Mouse (Mus musculus) heart, embryonic 14.5 days (tissue): ENCODE data around the gene Mgll. TPM values are rescaled to one million over a fixed set of nuclear protein-coding genes. Genes with fewer than 3 reads are reported as not detected.

Source experiments
- ATAC-seq: fragments of 200-750 bp; cut with Nextera tagmentation; 2 replicates; pipeline ENCODE4 v1.8.0; 2017; ENCODE audit warnings: low read depth, moderate TSS enrichment; ENCODE audit not compliant: insufficient number of reproducible peaks, insufficient read depth, low FRiP score
- H3K27ac ChIP-seq, 2 experiments: fragments of 200-500 bp in 1 of 2; fragments of 300-500 bp in 1 of 2; sonication (generic) in 1 of 2; replicated peaks in 1 of 2; 2 replicates each; pipeline ENCODE4 v1.5.1; 2012 to 2014; ENCODE audit warnings: low read depth in 2 of 2, low read length in 2 of 2, control low read depth in 1 of 2, mild to moderate bottlenecking in 1 of 2, mixed read lengths in 1 of 2; ENCODE audit not compliant: control insufficient read depth in 1 of 2, insufficient read depth in 1 of 2
- H3K27me3 ChIP-seq: fragments of 300-500 bp; sonication (generic); 2 replicates; pipeline ENCODE4 v1.6.1; 2014; ENCODE audit warnings: mild to moderate bottlenecking, low read length, control low read depth; ENCODE audit not compliant: control insufficient read depth, insufficient read depth
- H3K36me3 ChIP-seq: fragments of 300-500 bp; sonication (generic); 2 replicates; pipeline ENCODE4 v1.6.1; 2014; ENCODE audit warnings: mild to moderate bottlenecking, control low read depth, low read length, mixed read lengths; ENCODE audit not compliant: control insufficient read depth, insufficient read depth
- H3K4me1 ChIP-seq, 2 experiments: fragments of 200-500 bp in 1 of 2; fragments of 300-500 bp in 1 of 2; sonication (generic) in 1 of 2; 2 replicates each; pipeline ENCODE4 v1.6.1; 2012 to 2014; ENCODE audit warnings: low read length in 2 of 2, control low read depth in 1 of 2, mixed read lengths in 1 of 2; ENCODE audit not compliant: control insufficient read depth in 2 of 2, insufficient read depth in 2 of 2
- H3K4me2 ChIP-seq: fragments of 300-500 bp; sonication (generic); 2 replicates; pipeline ENCODE4 v1.6.1; 2014; ENCODE audit warnings: mild to moderate bottlenecking, low read length
- H3K4me3 ChIP-seq, 2 experiments: fragments of 200-500 bp in 1 of 2; fragments of 300-500 bp in 1 of 2; sonication (generic) in 1 of 2; 2 replicates each; pipeline ENCODE4 v1.5.1; 2012 to 2014; ENCODE audit warnings: low read length in 2 of 2, mild to moderate bottlenecking in 2 of 2, control low read depth in 1 of 2, low read depth in 1 of 2, moderate library complexity in 1 of 2; ENCODE audit not compliant: control insufficient read depth in 1 of 2, insufficient read depth in 1 of 2
- H3K9ac ChIP-seq: fragments of 300-500 bp; sonication (generic); 2 replicates; pipeline ENCODE4 v1.6.1; 2014; ENCODE audit warnings: mild to moderate bottlenecking, low read length
- H3K9me3 ChIP-seq: fragments of 300-500 bp; sonication (generic); 2 replicates; pipeline ENCODE4 v1.6.1; 2016; ENCODE audit warnings: low read length, control low read depth; ENCODE audit not compliant: control insufficient read depth
- WGBS: fragments of 180-500 bp; shearing (Covaris S2); extraction: QIAGEN DNeasy Blood & Tissue Kit; methylation state at CpG from one replicate; pipeline ENCODE4 v1.1.7; 2014; 5-methylcytosine and 5-hydroxymethylcytosine counted together
- polyA plus RNA-seq: library from polyadenylated mRNA; unstranded; fragments of >200 nt; fragmentation: Nextera tagmentation; extraction: Ambion mirVana; gene quantifications from 2 replicates; pipeline ENCODE4 v1.2.1, GENCODE M21; 2014

The Mgll gene
- polyA plus RNA-seq, 1 experiment from 2014 or later = 28.7 TPM

- H3K9me3 ChIP-seq = no peaks in the 10 kb centered on the region
- H3K4me2 ChIP-seq = no peak overlapping the region
- no peak overlapping the region for H3K27ac ChIP-seq
- no peaks in the 10 kb centered on the region for H3K36me3 ChIP-seq
- H3K4me1 ChIP-seq = peaks cover 0 to 8% of the 10 kb centered on the region in 2 experiments; a peak in 3 of 4 replicates
- ATAC-seq = no peak
- H3K27me3 ChIP-seq = 0 out of 2 replicates have a peak, but pooled peaks cover 5% of the 10 kb centered on the region
- WGBS = 66% methylated on average over 13 of the region's 13 CpGs
- no peak overlapping the region for H3K4me3 ChIP-seq
- H3K9ac ChIP-seq = no peak overlapping the region
These were observed 103.4 kb downstream of the Mgll start for GRCm38 (mm10) chr6:88827395-88828205.

- no peak for ATAC-seq
- 80% methylated on average over 15 of the region's 15 CpGs for WGBS
These were observed 104.2 kb downstream of the Mgll start for GRCm38 (mm10) chr6:88828206-88829009.

GRCm38 (mm10) chr6:88829579-88829978, 105.4 kb downstream of the Mgll start:
- Histone ChIP-seq H3K27ac (no peak overlapping the region), H3K27me3 (no peaks in the 10 kb centered on the region), H3K36me3 (no peaks in the 10 kb centered on the region), H3K4me2 (no peak overlapping the region), H3K9me3 (no peaks in the 10 kb centered on the region), H3K9ac (no peak overlapping the region), H3K4me1 (peaks cover 8 to 21% of the 10 kb centered on the region in 2 experiments), H3K4me3 (no peak overlapping the region)
- WGBS = 83% methylated on average over 4 of the region's 4 CpGs
- ATAC-seq = no peak

More at GRCm38 (mm10) chr6:88828206-88829009, 104.2 kb downstream of the Mgll start:
- H3K4me3 ChIP-seq = no peak overlapping the region
- no peak overlapping the region for H3K4me2 ChIP-seq
- H3K9ac ChIP-seq = no peak overlapping the region
- H3K36me3 ChIP-seq = no peaks in the 10 kb centered on the region
- H3K27me3 ChIP-seq = 0 out of 2 replicates have a peak, but pooled peaks cover 5% of the 10 kb centered on the region
- H3K4me1 ChIP-seq = peaks cover 1 to 11% of the 10 kb centered on the region in 2 experiments; a peak in 3 of 4 replicates
- H3K9me3 ChIP-seq = no peaks in the 10 kb centered on the region
- H3K27ac ChIP-seq = no peak overlapping the region

GRCm38 (mm10) chr6:88830112-88830702, 106.0 kb downstream of the Mgll start:
- Histone ChIP-seq H3K9ac (no peak overlapping the region), H3K36me3 (no peaks in the 10 kb centered on the region), H3K9me3 (no peaks in the 10 kb centered on the region), H3K4me3 (no peak overlapping the region), H3K27me3 (no peaks in the 10 kb centered on the region), H3K27ac (no peak overlapping the region), H3K4me1 (peaks cover 8 to 21% of the 10 kb centered on the region in 2 experiments), H3K4me2 (no peak overlapping the region)
- WGBS = 81% methylated on average over 6 of the region's 6 CpGs
- ATAC-seq = no peak

- H3K4me1 ChIP-seq = peaks cover 8 to 21% of the 10 kb centered on the region in 2 experiments
- H3K27ac ChIP-seq = no peak overlapping the region
- H3K9ac ChIP-seq = no peak overlapping the region
- no peak overlapping the region for H3K4me3 ChIP-seq
- H3K36me3 ChIP-seq = peaks cover 11% of the 10 kb centered on the region
- no peaks in the 10 kb centered on the region for H3K9me3 ChIP-seq
- H3K4me2 ChIP-seq = no peak overlapping the region
- no peak for ATAC-seq
- no peaks in the 10 kb centered on the region for H3K27me3 ChIP-seq
- WGBS = 24% methylated on average over 8 of the region's 8 CpGs
These were observed 107.2 kb downstream of the Mgll start for GRCm38 (mm10) chr6:88831456-88831855.

- Histone ChIP-seq H3K4me1 (peaks cover 8 to 13% of the 10 kb centered on the region in 2 experiments), H3K27me3 (no peaks in the 10 kb centered on the region), H3K4me2 (no peak overlapping the region), H3K27ac (peak overlapping the region in 1 of 2 experiments; percentile 4; a peak in 1 of 4 replicates), H3K4me3 (no peak overlapping the region), H3K9me3 (no peaks in the 10 kb centered on the region), H3K9ac (no peak overlapping the region), H3K36me3 (peaks cover 23% of the 10 kb centered on the region)
- ATAC-seq = no peak
- 79% methylated on average over 5 of the region's 5 CpGs for WGBS
These were observed 108.5 kb downstream of the Mgll start for GRCm38 (mm10) chr6:88832663-88833062.

GRCm38 (mm10) chr6:88833340-88834140, 109.3 kb downstream of the Mgll start:
- H3K4me3 ChIP-seq = no peak overlapping the region
- peaks cover 32% of the 10 kb centered on the region for H3K36me3 ChIP-seq
- H3K27ac ChIP-seq = peak overlapping the region; percentile 13 to 75
- H3K9me3 ChIP-seq = no peaks in the 10 kb centered on the region
- no peaks in the 10 kb centered on the region for H3K27me3 ChIP-seq
- ATAC-seq = peak; percentile 42
- WGBS = 57% methylated on average over 5 of the region's 5 CpGs
- peaks cover 8 to 13% of the 10 kb centered on the region in 2 experiments for H3K4me1 ChIP-seq
- H3K4me2 ChIP-seq = no peak overlapping the region
- H3K9ac ChIP-seq = no peak overlapping the region
